Mouse (Mus musculus) liver, adult (tissue): Measurements from ENCODE around the gene Cdon.

Experiments
- GATA4 ChIP-seq: IDR thresholded peaks from 2 replicates; pipeline ENCODE4 v1.6.1; 2014; ENCODE audit warnings: mild to moderate bottlenecking, low read length; ENCODE audit not compliant: insufficient replicate concordance

Cdon gene

DNA sequence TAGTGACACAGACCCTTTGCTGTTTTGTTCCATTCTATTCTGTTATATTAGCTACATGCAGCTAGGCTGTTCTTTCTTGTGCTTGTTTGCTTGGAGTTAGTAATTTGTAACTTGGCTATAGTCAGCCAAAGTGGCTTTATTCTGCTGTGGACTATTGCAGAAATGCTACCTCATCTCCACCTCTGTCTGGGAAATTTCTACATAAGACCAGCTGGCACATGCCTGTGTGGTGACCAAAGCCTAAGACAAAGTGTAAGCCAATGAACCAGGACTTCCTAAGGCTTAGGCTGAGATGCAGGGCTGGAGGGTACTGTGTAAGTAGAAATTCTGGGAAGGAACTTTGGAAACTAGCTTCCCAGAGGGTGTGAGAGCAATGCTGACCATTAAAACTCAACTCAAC lies 48.0 kb downstream of the Cdon start:
- no peak for TF ChIP-seq GATA4

DNA sequence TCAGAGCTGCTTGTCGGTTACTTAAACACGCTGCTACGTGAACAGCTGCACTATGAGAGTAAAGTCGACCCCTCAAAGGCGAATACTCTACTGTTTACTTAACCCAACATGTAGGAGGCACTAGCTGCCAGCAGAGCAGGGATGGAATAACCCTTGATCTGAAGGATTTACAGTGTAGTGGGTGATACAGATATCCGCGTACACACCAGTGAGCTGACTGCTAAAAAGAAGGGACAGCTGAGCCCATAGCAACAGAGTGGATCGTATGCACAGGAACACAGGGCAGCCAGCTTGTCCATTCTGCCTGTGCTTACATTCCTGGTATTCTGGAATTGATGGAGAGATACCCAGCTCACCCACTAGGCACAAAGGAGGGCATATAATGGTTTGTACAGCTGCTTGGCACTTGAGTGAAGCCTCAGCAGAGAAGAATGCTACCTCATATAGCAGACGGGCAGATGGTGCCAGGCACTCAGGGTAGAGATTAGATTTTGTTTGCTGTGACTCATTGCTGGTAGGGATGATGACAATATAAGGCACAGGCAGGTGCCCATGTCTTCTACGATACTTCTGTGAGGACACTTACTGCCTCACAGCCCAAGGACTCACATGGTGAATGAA lies 53.3 kb downstream of the Cdon start:
- TF ChIP-seq GATA4 = no peak

DNA sequence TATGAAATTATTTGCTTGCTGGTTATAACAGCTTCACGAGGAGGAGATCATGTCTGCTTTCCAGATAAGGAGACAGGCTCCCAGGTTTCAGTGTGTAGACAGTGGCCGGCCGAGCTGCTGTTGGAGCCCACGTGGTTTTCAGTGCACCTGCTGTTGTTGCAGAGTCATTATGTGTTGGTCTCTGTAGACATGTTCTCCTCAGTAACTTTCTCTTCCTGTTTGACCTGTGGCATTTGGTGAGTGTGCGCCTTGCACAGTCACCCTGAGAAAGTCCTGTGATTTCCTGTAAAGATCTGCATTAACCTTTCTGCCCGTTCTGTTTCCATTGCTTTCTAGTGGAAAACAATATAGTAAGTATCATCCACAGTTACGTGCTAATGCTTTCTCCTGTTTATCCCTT lies 54.5 kb downstream of the Cdon start:
- TF ChIP-seq GATA4 = no peak

DNA sequence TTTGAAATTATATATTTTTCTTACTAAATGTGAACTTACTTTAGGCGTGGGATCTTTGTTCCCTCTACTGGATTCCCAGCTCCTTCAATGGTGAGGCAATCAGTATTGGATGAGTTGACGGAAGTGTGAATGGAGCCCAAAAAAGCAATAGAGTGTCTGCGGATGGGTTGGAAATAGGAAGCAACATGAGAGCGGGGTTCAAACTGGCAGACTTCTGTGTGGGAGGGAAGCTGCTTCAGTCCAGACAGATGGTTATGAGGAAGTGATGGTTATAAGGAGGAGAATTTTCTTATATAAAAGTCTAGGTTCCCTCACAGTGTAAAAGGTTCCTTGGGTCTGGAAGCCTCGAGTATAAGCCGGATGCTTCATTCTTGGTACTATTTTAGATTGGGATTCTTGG lies 58.5 kb downstream of the Cdon start:
- TF ChIP-seq GATA4 = no peak

DNA sequence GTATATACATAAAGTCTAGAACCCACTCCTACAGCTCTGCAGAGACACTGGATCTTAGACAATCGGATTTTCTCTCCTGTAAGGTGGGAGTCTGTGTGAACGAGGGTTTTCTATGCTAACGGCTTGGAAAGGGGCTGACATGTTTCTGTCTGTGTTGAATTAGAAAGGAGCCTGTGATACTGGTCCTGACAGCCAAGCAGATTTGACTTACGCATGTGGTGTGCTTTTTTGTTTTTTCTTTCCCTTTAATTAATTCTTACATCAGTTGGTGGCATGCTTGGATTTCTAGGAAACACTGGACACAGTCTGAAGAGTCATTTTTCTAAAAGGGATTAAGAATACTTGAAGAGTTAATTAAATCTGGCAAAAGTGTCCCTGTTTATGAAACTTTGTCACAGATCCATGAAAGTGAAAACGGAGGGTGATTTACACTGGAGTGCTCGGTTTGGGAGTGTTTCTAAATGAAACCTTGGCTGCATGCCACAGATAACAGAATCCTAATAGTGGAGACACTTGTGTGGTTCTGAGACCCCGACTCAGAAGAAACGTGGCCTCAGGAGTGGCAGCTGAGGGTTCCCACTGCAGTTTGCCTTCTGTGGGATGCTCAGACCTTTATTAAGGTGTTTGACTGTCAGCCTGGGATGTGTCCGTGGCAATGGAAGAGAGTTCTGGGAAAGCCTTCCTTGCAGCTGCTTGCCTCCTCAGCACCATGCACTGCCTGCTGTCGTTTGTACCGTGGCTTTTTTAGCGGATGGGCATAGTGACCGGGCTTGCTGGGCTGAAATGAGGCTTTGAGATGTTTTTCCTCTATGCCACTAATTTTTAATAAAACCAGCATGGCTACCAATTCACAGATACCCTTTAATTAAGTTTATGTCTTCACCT lies 61.3 kb downstream of the Cdon start:
- no peak for TF ChIP-seq GATA4

DNA sequence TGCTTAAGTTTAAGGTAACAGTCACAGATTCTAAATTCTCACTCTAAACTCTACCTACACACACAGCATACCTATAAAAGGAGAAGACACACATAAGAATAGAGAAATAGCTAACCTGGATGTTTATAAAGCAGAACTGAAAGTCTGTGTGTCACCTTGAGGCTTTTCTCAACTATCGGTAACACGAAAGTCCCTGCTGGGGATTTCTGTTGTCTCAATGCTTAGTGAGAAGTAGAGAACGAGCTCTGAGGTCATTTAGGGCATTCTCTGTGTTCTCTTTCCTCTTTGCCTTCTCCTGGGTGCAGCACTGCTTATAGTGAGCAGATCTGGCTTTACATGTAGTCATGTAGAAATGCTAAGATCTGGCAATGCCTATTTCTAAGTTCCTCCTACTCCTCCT lies 63.0 kb downstream of the Cdon start:
- TF ChIP-seq GATA4 = no peak

DNA sequence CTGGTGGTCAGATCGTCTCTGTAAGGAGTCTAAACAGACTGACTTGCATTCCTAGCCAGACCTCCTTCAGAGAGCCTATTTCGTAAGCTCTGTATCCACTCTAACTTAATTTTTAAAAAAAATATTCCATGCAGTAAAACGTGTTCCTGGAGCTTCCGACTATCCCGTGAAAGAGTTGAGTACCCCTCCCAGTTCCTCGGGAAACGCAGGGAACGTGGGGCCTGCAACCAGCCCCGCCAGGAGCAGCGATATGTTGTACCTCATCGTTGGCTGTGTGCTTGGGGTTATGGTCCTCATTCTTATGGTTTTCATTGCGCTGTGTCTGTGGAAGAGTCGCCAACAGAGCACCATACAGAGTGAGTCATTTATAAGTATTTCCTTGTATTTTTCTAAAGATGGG lies 65.7 kb downstream of the Cdon start:
- no peak for TF ChIP-seq GATA4

DNA sequence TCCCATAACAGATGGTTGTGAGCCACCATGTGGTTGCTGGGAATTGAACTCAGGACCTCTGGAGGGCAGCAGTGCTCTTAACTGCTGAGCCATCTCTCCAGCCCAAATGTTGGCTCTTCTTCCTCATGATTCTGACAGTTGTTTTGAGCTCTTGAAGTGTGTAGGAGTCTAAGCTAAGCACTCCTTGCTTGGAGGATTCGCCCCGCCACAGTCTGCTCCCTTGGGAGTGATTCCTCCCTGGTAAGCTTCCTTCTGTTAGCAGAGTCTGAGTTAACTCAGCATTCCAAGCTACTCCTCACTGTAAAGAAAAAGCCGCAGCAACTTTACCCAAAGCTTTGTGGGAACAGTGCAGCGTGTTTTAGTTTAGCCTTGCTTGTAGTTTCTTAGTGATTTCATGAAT lies 67.6 kb downstream of the Cdon start:
- TF ChIP-seq GATA4 = no peak

DNA sequence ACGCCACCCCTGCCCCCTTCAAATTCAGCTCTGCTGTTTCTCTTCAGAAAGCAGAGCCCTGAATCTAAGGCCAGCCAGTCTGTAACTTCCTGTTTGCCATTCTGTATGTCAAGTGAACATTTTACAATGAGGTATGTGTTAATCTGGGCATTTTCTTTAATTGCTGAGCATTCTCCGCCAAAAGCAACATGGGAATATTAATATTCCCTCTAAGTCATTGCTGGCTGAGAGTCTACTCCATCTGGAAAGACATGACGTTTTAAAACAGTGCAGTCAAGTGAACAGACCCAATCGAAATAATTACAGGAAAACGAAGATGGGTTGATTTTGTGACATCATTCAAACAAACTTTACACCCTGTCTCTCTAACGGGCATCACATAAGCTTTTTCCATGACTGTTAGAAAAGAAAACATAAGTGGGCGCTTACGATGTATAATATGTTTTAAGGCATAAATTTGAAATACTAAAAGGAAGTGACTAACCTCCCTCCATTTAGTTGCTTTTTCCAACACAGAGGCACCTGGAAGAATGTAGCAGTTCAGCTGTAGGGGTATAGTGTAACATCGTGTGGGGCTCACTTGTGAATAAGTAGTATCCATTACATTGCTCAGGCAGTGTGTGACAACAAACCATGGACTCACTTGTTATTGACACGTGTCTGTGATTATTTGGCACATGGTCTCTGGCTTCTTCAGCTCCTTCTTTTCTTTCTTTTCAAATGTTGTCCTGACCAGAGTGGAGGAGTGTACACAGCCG lies 70.4 kb downstream of the Cdon start:
- no peak for TF ChIP-seq GATA4

DNA sequence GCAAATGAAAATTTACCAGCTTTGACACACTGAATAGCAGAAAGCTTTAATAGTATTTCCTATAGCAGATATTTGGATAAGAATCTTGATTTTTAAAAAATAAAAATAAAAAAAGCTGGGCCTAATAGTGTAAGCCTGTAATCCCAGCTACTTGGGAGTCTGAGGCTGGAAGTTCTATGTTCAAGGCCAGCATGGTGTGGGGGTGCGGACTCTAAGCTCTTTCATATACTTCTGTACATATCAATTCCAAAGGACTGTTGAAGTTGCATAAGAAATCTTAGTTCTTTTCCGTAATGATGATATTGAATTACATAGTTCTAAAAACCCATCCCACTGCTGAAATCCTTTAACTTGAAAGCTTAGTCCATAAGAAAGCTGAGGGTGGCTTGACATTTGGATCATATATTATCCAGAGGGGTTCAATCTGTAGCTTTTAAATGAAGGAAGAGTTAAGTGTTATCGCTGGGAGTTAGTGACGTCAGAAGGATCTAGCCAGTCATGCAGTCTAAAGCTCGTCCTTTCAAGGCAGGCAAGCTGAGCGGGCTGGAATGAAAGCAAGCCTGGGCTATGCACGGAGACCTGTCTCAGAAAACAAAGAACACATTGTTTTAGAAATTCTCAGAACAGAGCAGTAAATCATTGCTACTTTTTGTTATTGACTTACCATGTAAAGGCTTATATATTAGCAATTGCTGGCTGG lies 72.3 kb downstream of the Cdon start:
- TF ChIP-seq GATA4 = no peak

DNA sequence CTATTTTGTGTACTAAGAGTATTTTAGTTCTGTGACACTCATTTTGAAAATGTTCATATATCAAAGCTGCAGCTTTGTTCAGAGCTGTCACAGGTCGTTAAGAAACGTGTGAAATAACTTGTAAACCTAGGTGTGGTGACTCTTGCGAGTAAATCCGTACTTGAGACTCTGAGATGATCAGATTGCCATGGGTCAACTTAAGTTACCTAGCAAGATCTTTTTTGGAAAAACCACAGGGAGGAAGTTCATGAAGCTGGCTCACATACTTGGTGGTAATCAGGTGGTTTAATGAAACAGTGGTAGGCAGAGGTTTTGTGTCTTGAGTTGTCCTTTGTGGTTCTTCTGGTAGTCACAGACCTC lies 72.8 kb downstream of the Cdon start:
- TF ChIP-seq GATA4 = no peak

DNA sequence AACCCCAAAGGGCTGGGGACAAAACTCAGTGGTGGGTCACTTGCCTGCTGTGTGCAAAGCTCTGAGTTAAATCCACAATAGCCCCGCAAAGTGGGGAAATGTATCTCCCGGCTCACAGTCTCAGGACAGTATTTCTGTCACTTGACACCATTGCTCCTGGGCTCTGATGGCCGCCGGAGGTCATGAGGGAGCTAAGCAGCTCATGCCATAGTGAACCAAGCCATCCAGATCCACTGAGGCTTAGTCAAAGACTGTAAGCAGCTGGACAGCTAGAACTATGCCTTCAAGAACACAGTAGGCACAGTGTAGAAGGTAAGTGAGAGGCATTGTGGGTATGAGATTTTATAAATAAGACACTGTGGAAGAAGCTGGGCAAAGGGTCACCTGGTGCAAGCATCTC lies 74.0 kb downstream of the Cdon start:
- TF ChIP-seq GATA4 = no peak

DNA sequence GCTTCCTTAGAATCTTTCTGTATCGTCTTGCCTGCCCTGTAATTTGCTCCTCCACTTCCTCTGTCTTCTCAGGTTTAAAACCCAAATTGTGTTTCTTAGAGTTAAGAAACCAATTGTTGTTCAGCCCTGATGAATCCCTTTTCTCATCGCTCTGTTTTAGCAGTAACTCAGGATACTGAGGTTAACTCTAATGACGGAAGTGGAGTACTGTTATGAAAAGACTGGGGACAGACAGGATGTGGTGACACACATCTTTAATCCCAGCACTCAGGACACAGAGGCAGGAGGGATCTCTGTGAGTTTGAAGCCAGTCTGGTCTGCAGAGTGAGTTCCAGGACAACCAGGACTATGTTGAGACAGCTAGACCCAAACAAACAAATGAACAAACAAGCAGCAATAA lies 74.5 kb downstream of the Cdon start:
- TF ChIP-seq GATA4 = no peak

DNA sequence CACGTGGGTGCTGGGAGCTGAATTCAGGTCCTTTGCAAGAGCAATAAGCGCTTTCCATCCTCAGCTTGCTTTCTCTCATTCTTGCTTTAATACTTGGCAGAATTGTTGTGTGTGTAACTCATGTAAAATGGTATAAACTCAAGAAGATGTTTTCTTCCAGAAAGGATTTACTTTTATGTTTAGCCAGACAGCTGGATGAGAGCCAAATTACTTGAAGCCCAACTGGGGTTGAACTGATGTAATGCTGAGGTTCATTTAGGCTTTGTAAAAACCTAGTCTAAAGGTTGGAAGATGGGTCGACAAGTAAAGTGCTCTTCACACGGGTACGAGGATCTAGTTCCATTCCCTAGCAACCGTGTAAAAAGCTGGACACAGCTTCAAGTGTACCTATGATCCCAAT lies 79.0 kb downstream of the Cdon start:
- no peak for TF ChIP-seq GATA4

DNA sequence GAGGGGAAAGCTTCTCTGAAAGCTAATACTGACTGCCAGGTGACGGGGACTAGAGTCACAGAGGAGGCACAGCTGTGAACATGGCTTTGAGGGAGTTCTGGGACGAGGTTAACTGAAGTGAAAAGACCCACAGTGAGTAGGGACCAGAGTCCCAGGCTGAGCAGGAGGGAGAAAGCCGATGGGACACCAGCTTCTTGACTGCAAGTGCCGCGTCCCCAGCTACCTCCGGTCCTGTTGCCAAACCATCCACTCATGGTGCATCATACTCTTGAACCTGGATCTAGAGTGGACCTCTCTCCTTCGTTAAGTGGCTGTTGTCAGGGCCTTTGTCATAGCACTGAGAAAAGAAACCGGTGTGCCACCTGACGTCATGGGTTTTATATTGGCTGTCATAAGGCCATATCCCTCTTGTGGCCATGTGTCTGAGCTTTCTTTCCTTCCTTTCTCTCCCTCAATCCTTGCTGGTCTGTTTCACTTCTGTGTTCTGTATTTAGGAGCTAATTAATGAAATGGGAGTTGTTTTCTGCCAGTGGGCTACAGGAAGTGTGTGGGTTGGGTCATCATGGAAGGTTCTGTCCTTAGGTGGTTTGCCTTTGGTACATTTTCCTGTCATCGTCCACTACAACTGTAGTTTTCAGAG lies 81.6 kb downstream of the Cdon start:
- TF ChIP-seq GATA4 = no peak

DNA sequence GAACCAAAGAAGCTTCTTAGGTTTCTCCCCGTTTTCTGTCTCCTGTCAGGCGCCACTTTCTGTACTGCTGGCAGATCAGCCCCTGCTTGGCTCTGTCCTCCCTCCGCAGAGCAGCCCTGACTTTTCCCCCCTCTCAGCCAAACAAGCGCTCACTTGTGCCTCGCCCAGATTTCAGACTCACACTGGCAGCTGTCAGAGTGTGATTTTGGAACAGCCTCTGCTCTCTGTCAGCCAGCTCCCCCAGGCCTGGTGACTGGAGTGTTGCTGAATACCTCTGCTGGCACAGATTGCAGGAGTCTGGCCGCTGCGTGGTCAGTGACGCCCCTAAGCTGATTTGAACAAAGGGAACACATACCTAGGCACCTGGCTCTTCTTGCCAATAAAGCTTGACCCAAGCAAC lies 87.3 kb downstream of the Cdon start:
- TF ChIP-seq GATA4 = no peak

DNA sequence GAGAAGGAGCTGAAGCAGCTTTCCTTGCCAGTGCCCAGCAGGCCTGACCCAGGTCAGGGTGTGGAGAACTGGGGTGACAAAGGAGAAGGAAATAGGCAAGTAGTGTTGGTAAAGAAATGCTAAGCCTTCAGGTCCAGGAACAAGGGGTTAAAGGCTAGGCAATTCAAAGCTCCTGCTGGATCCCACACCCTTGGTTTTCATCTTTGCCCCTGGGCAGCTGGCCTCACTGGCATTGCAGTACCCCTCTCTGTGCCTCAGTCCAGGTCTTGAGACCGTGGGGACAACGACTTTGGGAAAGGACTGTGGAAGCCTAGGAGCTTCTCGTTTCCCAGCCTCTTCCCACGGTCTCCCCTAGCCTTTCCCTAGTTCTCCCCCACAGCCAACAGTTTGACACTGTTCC lies 93.0 kb downstream of the Cdon start:
- TF ChIP-seq GATA4 = no peak
